Mouse (Mus musculus): Measurements from ENCODE around the gene Pih1d1.
"Not testable (repeated sequence)": the region's sequence is repeated elsewhere in the genome, so short reads cannot be mapped to it uniquely, and the experiment has no call there.

The Pih1d1 gene

GRCm38 (mm10) chr7:45154096-45154992 is at the start of gene Pih1d1, which contains the start of gene Aldh16a1:
TSS of gene Pih1d1 (plus strand) at chr7:45154303.
TSS of gene Aldh16a1 (minus strand) at chr7:45154584.
- DNase-seq (ENCODE audit: low read depth, low spot score), result peak; percentile 91

GRCm38 (mm10) chr7:45104941-45105340 is 49.2 kb upstream of the Pih1d1 start:
- DNase-seq (ENCODE audit: low read depth, low spot score), result no peak

GRCm38 (mm10) chr7:45105491-45105890 is 48.6 kb upstream of the Pih1d1 start:
- no peak for DNase-seq (ENCODE audit: low read depth, low spot score)

- DNase-seq (ENCODE audit: low read depth, low spot score), result no peak
Measured at GRCm38 (mm10) chr7:45106441-45106840, 47.7 kb upstream of the Pih1d1 start.

- DNase-seq (ENCODE audit: low read depth, low spot score), result no peak
Measured at GRCm38 (mm10) chr7:45107052-45107645, 47.0 kb upstream of the Pih1d1 start.

- not testable (repeated sequence) for DNase-seq (ENCODE audit: low read depth, low spot score)
Measured at GRCm38 (mm10) chr7:45110089-45110488, 44.0 kb upstream of the Pih1d1 start.

- no peak for DNase-seq (ENCODE audit: low read depth, low spot score)
Measured at GRCm38 (mm10) chr7:45111940-45112339, 42.2 kb upstream of the Pih1d1 start.

- DNase-seq (ENCODE audit: low read depth, low spot score), result no peak
Measured at GRCm38 (mm10) chr7:45112529-45112928, 41.6 kb upstream of the Pih1d1 start.

- DNase-seq (ENCODE audit: low read depth, low spot score), result no peak
Measured at GRCm38 (mm10) chr7:45113476-45113875, 40.6 kb upstream of the Pih1d1 start.

- no peak for DNase-seq (ENCODE audit: low read depth, low spot score)
Measured at GRCm38 (mm10) chr7:45117566-45117965, 36.5 kb upstream of the Pih1d1 start.

- DNase-seq (ENCODE audit: low read depth, low spot score), result no peak
Measured at GRCm38 (mm10) chr7:45118336-45118735, 35.8 kb upstream of the Pih1d1 start.

GRCm38 (mm10) chr7:45119780-45120709 is 34.1 kb upstream of the Pih1d1 start:
- DNase-seq (ENCODE audit: low read depth, low spot score), result no peak

- no peak for DNase-seq (ENCODE audit: low read depth, low spot score)
Measured at GRCm38 (mm10) chr7:45121404-45121803, 32.7 kb upstream of the Pih1d1 start.

GRCm38 (mm10) chr7:45121966-45122365 is 32.1 kb upstream of the Pih1d1 start:
- no peak for DNase-seq (ENCODE audit: low read depth, low spot score)

GRCm38 (mm10) chr7:45122561-45123185 is 31.4 kb upstream of the Pih1d1 start:
- DNase-seq (ENCODE audit: low read depth, low spot score), result no peak

- DNase-seq (ENCODE audit: low read depth, low spot score), result no peak
Measured at GRCm38 (mm10) chr7:45123186-45123570, 30.9 kb upstream of the Pih1d1 start.

- DNase-seq (ENCODE audit: low read depth, low spot score), result peak; percentile 100
Measured at GRCm38 (mm10) chr7:45124224-45125143, 29.6 kb upstream of the Pih1d1 start, which contains the start of gene Rps11. TSS of gene Rps11 (minus strand) at chr7:45124439.

GRCm38 (mm10) chr7:45125144-45125600 is 28.9 kb upstream of the Pih1d1 start:
- no peak for DNase-seq (ENCODE audit: low read depth, low spot score)

- DNase-seq (ENCODE audit: low read depth, low spot score), result not testable (repeated sequence)
Measured at GRCm38 (mm10) chr7:45125649-45126048, 28.5 kb upstream of the Pih1d1 start.

Data from embryo, embryonic 11.5 days (tissue).